Mouse (Mus musculus): ENCODE data around the gene Hpf1. TPM values are rescaled to one million over a fixed set of nuclear protein-coding genes. Genes with fewer than 3 reads are reported as not detected.

Gene Hpf1
- total RNA-seq, 2 experiments from 2014 or later = 42.0 to 49.0 TPM

Other genes with a start within 250 kb of the Hpf1 start
- gene Clcn3, start 92.9 kb downstream of the Hpf1 start, total RNA-seq (2021) = 100 to 1,000 TPM; 146 to 152 TPM
- 10 to 100 TPM; 27.0 to 27.5 TPM for gene Nek1, start 102.8 kb downstream of the Hpf1 start, total RNA-seq (2021)